Mouse (Mus musculus) heart, embryonic 12.5 days (tissue): Measurements from ENCODE around the gene Utp20. TPM values are rescaled to one million over a fixed set of nuclear protein-coding genes. Genes with fewer than 3 reads are reported as not detected.
"Not testable (repeated sequence)": the region's sequence is repeated elsewhere in the genome, so short reads cannot be mapped to it uniquely, and the experiment has no call there.

ENCODE experiments used
- ATAC-seq: fragments of 200-750 bp; cut with Nextera tagmentation; 2 replicates; pipeline ENCODE4 v1.8.0; 2017; ENCODE audit warnings: moderate TSS enrichment, moderate library complexity; ENCODE audit not compliant: insufficient number of reproducible peaks, low FRiP score
- H3K27ac ChIP-seq: fragments of 300-500 bp; sonication (generic); 2 replicates; pipeline ENCODE4 v1.5.1; 2016; ENCODE audit warnings: mild to moderate bottlenecking, moderate library complexity; ENCODE audit not compliant: poor library complexity, severe bottlenecking
- H3K27me3 ChIP-seq: fragments of 300-500 bp; sonication (generic); replicated peaks from 2 replicates; pipeline ENCODE4 v1.6.1; 2016; ENCODE audit warnings: mild to moderate bottlenecking, moderate library complexity
- H3K36me3 ChIP-seq: fragments of 300-500 bp; sonication (generic); 2 replicates; pipeline ENCODE4 v1.6.1; 2016; ENCODE audit warnings: mild to moderate bottlenecking, moderate library complexity
- H3K4me1 ChIP-seq: fragments of 300-500 bp; sonication (generic); replicated peaks from 2 replicates; pipeline ENCODE4 v1.6.1; 2016; ENCODE audit warnings: mild to moderate bottlenecking
- H3K4me2 ChIP-seq: fragments of 300-500 bp; sonication (generic); 2 replicates; pipeline ENCODE4 v1.6.1; 2016; ENCODE audit warnings: mild to moderate bottlenecking, moderate library complexity
- H3K4me3 ChIP-seq: fragments of 300-500 bp; sonication (generic); 2 replicates; pipeline ENCODE4 v1.5.1; 2016; ENCODE audit warnings: mild to moderate bottlenecking
- H3K9ac ChIP-seq: fragments of 300-500 bp; sonication (generic); 2 replicates; pipeline ENCODE4 v1.6.1; 2016; ENCODE audit warnings: mild to moderate bottlenecking, moderate library complexity
- H3K9me3 ChIP-seq: fragments of 300-500 bp; sonication (generic); replicated peaks from 2 replicates; pipeline ENCODE4 v1.6.1; 2016; ENCODE audit warnings: mild to moderate bottlenecking, moderate library complexity
- WGBS: fragments of 180-500 bp; shearing (Covaris S2); methylation state at CpG from one replicate; pipeline ENCODE4 v1.1.7; 2016; 5-methylcytosine and 5-hydroxymethylcytosine counted together
- polyA plus RNA-seq: library from polyadenylated mRNA; unstranded; fragments of >200 nt; fragmentation: Nextera tagmentation; extraction: Ambion mirVana; gene quantifications from 2 replicates; pipeline ENCODE4 v1.2.1, GENCODE M21; 2016

Gene Utp20
- polyA plus RNA-seq, 1 experiment from 2014 or later, result 17.3 TPM

DNA sequence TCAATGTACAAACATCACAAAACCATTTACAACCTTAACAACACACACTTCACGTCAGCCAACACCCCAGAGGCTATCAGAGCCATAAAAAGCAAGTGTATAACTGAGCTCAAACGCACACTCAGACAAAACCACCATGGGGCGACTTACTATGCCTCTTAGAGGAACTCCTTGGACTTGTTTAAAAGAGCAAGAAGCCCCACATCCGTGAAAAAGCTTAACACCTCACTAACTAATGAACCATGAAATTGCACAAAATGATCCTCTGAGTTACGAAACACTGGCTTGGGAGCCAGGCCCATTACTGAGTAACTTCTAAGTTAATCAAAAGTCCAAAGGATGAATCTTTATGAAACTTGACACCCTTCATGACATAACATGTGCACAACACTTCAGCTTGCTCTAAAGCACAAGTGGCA, 42.1 kb downstream of the Utp20 start:
- WGBS, result 89% methylated on average over 5 of the region's 5 CpGs
- H3K27me3 ChIP-seq, result no peaks in the 10 kb centered on the region
- ATAC-seq, result no peak
- H3K4me2 ChIP-seq, result no peak overlapping the region
- no peaks in the 10 kb centered on the region for H3K9me3 ChIP-seq
- no peak overlapping the region for H3K27ac ChIP-seq
- peaks cover 46% of the 10 kb centered on the region for H3K36me3 ChIP-seq
- no peak overlapping the region for H3K9ac ChIP-seq
- no peak overlapping the region for H3K4me3 ChIP-seq
- H3K4me1 ChIP-seq, result no peaks in the 10 kb centered on the region

DNA sequence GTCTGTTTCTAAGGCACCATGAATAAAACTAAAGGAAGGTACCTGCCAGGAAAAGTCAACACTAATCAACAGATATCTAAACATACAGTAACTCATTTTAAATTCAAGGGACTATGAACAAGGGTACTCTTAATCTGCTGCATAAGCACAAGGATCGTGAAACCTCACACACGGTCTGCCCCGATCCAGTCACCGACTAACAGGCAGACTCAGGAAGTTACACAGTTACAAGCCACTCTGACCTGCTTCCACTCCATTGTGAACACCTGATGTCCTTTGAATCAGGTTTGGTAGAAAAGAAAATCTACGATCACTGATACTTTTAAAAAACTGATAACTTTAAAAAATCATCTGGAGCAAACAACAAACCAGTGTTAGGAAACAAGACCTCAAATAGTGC, 42.7 kb downstream of the Utp20 start:
- 90% methylated on average over 5 of the region's 5 CpGs for WGBS

DNA sequence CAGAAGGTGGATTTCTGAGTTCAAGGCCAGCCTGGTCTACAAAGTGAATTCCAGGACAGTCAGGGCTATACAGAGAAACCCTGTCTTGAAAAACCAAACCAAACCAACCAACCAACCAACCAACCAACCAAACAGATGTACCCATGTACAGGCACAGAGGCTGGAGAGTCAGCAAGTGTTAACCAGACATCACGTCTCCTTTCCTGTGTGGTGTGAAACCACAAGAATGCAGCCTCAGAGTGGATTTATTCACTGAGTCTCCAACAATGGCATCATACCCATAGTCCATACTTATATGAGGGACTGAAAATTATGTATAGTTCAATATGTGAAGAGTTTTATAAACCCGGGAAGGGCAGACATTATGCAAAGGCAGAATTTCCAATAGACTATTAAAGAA, 43.5 kb downstream of the Utp20 start:
- not testable (repeated sequence) for H3K9me3 ChIP-seq, H3K4me2 ChIP-seq, H3K27me3 ChIP-seq, ATAC-seq, H3K27ac ChIP-seq, H3K9ac ChIP-seq, H3K4me3 ChIP-seq, H3K4me1 ChIP-seq
- H3K36me3 ChIP-seq, result peaks cover 51% of the 10 kb centered on the region
- 75% methylated on average over 2 of the region's 2 CpGs for WGBS

More for the DNA sequence above, 42.7 kb downstream of the Utp20 start:
- Histone ChIP-seq H3K27me3 (no peaks in the 10 kb centered on the region), H3K9ac (no peak overlapping the region), H3K4me2 (no peak overlapping the region), H3K27ac (no peak overlapping the region), H3K36me3 (peaks cover 48% of the 10 kb centered on the region), H3K4me1 (no peaks in the 10 kb centered on the region), H3K4me3 (no peak overlapping the region), H3K9me3 (no peaks in the 10 kb centered on the region)
- no peak for ATAC-seq

DNA sequence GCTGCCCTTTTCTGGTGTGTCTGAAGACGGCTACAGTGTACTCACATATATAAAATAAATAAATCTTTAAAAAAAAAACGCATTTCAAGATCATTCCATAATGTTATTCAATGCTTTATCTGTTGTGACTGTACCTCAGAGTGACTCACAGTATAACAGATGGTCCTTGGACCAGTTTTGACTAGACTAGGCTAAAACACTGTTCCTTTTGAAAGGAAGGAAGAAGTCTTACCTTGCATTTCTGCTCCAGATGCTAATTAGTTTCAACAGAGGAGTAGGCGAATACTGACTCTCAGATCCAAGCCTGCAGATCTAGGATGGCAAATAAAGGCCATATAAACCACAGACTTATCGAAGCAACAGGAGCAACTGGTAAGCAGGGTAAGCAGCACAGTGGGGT, 45.9 kb downstream of the Utp20 start:
- Histone ChIP-seq H3K4me3 (no peak overlapping the region), H3K36me3 (peaks cover 59% of the 10 kb centered on the region), H3K9ac (no peak overlapping the region), H3K27me3 (no peaks in the 10 kb centered on the region), H3K27ac (no peak overlapping the region), H3K9me3 (no peaks in the 10 kb centered on the region), H3K4me2 (no peak overlapping the region), H3K4me1 (no peaks in the 10 kb centered on the region)
- ATAC-seq, result no peak
- WGBS, result 88% methylated on average over 4 of the region's 4 CpGs

DNA sequence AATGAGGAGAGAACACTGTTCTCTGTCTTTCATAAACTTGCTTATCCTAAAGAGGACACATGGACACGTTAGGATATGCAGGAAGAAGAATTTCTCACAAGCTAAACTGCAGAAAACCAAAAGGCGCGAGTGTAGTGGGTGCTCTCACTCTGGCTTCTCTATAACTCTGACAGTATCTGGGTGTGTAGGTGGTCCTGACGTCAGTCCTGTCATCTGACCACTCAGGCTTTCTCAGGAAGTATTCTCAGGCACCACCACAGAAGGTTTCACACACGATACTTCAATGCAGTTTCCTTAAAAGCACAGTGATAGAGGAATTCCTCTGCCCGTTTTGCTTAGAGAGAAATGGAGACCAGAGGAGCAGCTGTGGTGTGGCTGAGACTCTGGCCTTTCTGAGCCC, 50.4 kb downstream of the Utp20 start:
- Histone ChIP-seq H3K9me3 (no peaks in the 10 kb centered on the region), H3K27me3 (no peaks in the 10 kb centered on the region), H3K9ac (no peak overlapping the region), H3K4me3 (no peak overlapping the region), H3K27ac (no peak overlapping the region), H3K4me2 (no peak overlapping the region), H3K36me3 (peaks cover 64% of the 10 kb centered on the region), H3K4me1 (no peaks in the 10 kb centered on the region)
- WGBS, result 84% methylated on average over 6 of the region's 6 CpGs
- ATAC-seq, result no peak

DNA sequence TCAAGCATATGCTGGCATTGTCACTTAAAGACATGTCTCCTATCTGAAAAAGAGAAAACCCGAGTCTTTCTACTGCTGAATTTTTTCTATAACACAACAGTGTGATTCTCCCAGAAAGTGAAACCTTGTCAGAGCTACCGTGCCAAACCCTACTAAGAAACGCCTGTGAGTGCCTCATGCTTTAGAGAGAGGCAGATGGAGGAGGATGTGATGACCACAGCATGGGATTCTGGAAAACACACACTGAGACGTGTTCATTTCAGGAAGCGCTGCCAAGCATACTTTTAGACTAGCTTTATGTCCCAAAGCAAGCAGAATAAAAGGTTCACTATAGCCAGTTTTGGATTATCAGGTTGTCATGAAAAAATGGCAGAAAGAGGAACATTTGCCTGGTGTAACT, 53.6 kb downstream of the Utp20 start:
- H3K9ac ChIP-seq, H3K27me3 ChIP-seq, H3K9me3 ChIP-seq, H3K4me3 ChIP-seq, H3K27ac ChIP-seq, H3K4me1 ChIP-seq, ATAC-seq, H3K4me2 ChIP-seq: not testable (repeated sequence)
- WGBS, result 83% methylated on average over 5 of the region's 5 CpGs
- peaks cover 80% of the 10 kb centered on the region for H3K36me3 ChIP-seq

DNA sequence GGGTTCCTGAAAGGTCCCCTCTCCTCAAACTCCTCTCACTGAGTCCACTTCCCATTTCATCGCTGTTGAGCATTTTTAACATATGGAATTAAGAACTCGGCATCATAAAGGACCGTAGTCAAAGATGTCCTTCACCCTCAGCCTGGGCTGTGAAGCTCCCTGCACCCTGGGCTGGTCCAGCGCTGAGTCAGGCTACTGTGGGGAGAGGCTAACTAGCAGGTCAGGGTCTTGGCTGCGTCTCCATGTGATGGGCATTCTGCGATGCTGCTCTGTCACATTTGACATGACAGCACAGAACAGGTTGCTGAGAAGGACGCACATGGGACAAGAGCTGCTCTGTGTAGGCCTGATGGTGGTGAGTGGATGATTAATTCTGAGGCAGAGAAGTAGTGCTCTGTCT, 56.9 kb downstream of the Utp20 start:
- Histone ChIP-seq H3K36me3 (peaks cover 80% of the 10 kb centered on the region), H3K4me3 (no peak overlapping the region), H3K27ac (no peak overlapping the region), H3K9ac (no peak overlapping the region), H3K27me3 (no peaks in the 10 kb centered on the region), H3K4me2 (no peak overlapping the region), H3K9me3 (no peaks in the 10 kb centered on the region), H3K4me1 (no peaks in the 10 kb centered on the region)
- 90% methylated on average over 7 of the region's 7 CpGs for WGBS
- no peak for ATAC-seq

DNA sequence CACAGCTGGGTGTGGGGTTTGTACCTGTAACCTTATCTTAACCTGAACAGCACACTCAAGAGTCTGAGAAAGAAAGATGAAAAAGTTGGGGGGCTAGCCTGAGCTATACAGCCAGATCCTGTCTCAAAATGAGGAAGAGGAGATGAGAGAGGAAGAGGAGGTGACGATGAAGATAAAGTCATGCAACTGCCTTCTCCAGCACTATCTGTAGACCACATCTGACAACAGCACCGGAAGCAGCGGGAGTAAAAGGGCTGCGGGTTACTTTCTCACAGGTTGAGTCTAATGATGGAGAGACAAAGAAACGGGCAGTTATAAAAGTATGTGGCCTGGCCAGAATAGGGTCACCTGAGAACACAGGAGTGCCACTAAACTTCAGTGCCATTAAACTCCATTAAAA, 57.6 kb downstream of the Utp20 start:
- H3K36me3 ChIP-seq, result peaks cover 86% of the 10 kb centered on the region
- no peaks in the 10 kb centered on the region for H3K27me3 ChIP-seq
- no peak overlapping the region for H3K27ac ChIP-seq
- no peak for ATAC-seq
- no peak overlapping the region for H3K9ac ChIP-seq
- no peaks in the 10 kb centered on the region for H3K4me1 ChIP-seq
- no peak overlapping the region for H3K4me3 ChIP-seq
- 83% methylated on average over 5 of the region's 5 CpGs for WGBS
- no peaks in the 10 kb centered on the region for H3K9me3 ChIP-seq
- H3K4me2 ChIP-seq, result no peak overlapping the region

DNA sequence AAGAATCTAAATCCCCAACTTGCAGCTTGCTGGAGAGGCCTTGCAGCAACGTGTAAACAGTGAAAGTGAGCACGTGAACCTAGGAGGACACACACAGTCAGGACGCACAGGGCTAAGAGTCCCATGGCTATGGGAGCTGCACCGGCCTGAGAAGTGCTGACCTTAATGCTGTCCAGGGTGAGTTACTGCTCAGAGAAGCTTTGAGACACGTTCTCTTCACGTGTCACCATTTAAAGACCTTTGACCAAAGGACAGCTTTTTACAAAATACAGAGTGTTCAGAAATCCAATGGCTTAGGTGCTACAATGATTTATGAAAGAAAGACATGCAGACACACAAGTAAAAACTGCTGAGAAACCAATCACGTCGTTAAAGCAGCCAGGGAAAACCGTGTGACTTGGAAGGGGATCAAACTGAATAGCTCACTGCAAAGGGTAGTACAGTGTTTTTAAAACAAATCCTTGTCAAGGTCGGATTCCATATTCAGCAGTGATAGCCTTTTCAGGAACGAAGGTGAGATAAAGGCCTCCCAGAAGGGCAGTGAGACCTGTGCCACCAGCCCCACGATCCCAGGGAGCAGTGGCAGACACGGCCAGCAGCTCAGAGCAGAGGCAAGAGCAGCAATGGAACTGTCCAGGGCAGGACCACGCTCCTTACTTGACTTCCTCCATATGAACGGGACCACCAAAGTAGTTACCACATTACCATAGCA, 61.0 kb downstream of the Utp20 start:
- Histone ChIP-seq H3K27me3 (no peaks in the 10 kb centered on the region), H3K9ac (no peak overlapping the region), H3K4me3 (no peak overlapping the region), H3K4me1 (no peaks in the 10 kb centered on the region), H3K27ac (no peak overlapping the region), H3K36me3 (peaks cover 82% of the 10 kb centered on the region), H3K9me3 (no peaks in the 10 kb centered on the region), H3K4me2 (no peak overlapping the region)
- WGBS, result 77% methylated on average over 15 of the region's 15 CpGs
- no peak for ATAC-seq

DNA sequence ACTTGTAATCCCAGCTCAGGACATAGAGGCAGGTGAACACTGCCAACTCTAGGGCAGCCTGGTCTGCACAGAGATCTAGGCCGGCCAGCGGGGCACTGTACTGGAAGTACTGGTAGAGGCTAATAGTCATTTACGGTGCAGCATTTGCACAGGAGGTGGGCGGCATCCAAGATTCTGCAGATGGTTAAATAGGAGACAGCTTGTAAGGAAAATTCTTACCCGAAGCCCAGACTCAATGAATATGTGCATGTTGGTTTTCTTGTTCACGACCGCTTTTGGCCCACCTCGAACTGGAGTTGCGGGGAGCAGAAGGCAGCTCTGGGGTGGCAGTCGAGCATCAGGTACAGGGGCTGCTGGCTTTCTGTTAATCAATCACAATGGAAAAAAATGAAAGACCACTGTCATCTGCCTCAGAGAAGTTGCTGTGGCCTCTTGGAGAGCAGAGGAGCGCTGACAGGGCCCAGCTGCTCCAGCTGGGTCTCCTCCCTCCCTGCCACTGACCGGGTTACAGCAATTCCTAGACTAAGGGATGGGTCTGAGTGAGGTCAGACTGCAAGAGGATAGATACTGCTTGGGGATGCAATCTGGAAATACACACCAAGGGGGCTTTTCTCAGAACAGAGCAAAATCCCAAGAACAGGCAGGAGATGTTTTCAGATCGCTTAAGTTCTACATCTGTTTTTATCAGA, 64.9 kb downstream of the Utp20 start:
- H3K27me3 ChIP-seq, result no peaks in the 10 kb centered on the region
- peaks cover 82% of the 10 kb centered on the region for H3K36me3 ChIP-seq
- H3K4me3 ChIP-seq, result no peak overlapping the region
- H3K4me1 ChIP-seq, result no peaks in the 10 kb centered on the region
- ATAC-seq, result no peak
- H3K4me2 ChIP-seq, result no peak overlapping the region
- WGBS, result 85% methylated on average over 13 of the region's 13 CpGs
- no peak overlapping the region for H3K27ac ChIP-seq
- H3K9ac ChIP-seq, result no peak overlapping the region
- H3K9me3 ChIP-seq, result no peaks in the 10 kb centered on the region

DNA sequence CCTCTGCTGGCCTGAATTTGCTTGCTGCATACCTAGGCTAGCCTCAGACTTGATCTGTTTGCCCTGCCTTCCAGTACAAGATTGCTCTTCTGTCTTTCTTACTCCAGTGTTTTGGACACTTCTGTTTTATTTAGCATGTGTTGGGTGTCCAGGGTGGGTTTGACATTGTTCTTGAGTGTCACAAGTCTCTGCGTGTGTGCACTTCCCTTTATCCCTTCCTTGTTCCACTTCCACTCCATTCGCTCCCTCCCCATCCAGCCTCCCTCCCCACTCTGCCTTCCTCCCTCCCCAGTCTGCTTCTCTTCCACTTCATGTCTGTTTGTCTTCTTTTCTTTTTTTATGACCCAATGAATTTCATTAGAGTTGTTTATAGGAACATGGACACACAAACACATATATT, 85.2 kb downstream of the Utp20 start:
- WGBS, result 76% methylated on average over 2 of the region's 2 CpGs
- no peak for ATAC-seq
- Histone ChIP-seq H3K27ac (no peak overlapping the region), H3K36me3 (peaks cover 65% of the 10 kb centered on the region), H3K4me2 (no peak overlapping the region), H3K9me3 (no peaks in the 10 kb centered on the region), H3K4me1 (no peaks in the 10 kb centered on the region), H3K4me3 (no peak overlapping the region), H3K27me3 (no peaks in the 10 kb centered on the region), H3K9ac (no peak overlapping the region)

DNA sequence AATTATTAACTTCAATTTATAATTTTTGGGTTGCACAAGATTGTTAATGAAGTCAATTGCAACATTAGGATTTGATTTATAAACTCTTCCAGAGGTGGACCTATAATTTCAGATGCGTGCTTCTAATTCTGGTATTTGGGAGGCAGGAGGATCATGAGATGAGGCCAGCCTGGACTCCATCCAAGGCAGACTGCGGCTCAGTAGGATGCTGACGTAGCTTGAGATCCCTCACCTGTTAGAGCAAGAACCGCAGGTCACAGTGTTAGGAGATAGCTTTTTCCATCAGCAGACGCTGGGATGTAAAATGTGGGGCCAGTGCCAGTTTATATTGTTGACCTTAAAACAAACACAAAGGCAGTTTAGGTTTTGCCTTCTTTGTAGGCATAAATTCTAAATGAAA, 85.8 kb downstream of the Utp20 start:
- no peak overlapping the region for H3K27ac ChIP-seq
- no peak for ATAC-seq
- peaks cover 66% of the 10 kb centered on the region for H3K36me3 ChIP-seq
- WGBS, result 85% methylated on average over 5 of the region's 5 CpGs
- H3K4me2 ChIP-seq, result no peak overlapping the region
- H3K9ac ChIP-seq, result no peak overlapping the region
- no peaks in the 10 kb centered on the region for H3K4me1 ChIP-seq
- H3K9me3 ChIP-seq, result no peaks in the 10 kb centered on the region
- no peaks in the 10 kb centered on the region for H3K27me3 ChIP-seq
- no peak overlapping the region for H3K4me3 ChIP-seq
